Mouse (Mus musculus): ENCODE measurements around the gene H2-Q2. TPM values are rescaled to one million over a fixed set of nuclear protein-coding genes. Genes with fewer than 3 reads are reported as not detected.
"Not testable (repeated sequence)": the region's sequence is repeated elsewhere in the genome, so short reads cannot be mapped to it uniquely, and the experiment has no call there.

Gene H2-Q2
- polyA plus RNA-seq, 1 experiment from 2014 or later: 2.6 TPM

DNA sequence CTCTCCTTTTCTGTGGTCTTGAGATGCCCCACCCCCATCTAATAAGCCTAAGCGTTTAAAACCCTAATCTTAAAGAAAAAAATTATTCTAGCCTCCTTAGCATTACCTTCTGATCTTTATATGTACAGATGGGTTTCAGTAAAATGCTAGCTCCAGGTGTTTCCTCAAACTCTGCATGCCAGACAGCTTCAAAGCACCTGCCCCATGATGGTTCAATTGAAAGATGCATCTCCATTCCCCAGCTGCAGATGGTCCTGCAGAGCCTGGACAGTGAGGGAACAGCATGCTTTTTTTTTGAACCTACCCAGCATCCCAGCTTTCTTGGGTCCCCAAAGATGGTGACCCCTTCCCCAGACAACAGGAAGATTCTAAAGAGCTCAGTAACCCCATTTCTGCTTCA is 15.0 kb downstream of the H2-Q2 start:
- H3K9ac ChIP-seq (ENCODE audit: low read depth, low read length): no peak overlapping the region
- ATAC-seq (ENCODE audit: low read depth): no peak
- H3K4me1 ChIP-seq (ENCODE audit: control insufficient read depth, low read depth, low read length): no peaks in the 10 kb centered on the region; the same call in 1 of the 2 replicates
- H3K4me3 ChIP-seq (ENCODE audit: low read depth, low read length): no peak overlapping the region
- H3K9me3 ChIP-seq (replicated peaks; ENCODE audit: control insufficient read depth, low read length): no peaks in the 10 kb centered on the region
- peaks cover 12% of the 10 kb centered on the region for H3K27me3 ChIP-seq (ENCODE audit: control insufficient read depth, insufficient read depth, low read depth, low read length)
- no peaks in the 10 kb centered on the region for H3K36me3 ChIP-seq (ENCODE audit: control insufficient read depth, insufficient read depth)
- 17% methylated on average over 1 of the region's 1 CpGs for WGBS (ENCODE audit: insufficient replicate concordance)
- no peak overlapping the region for H3K27ac ChIP-seq (ENCODE audit: low read length)
- H3K4me2 ChIP-seq (ENCODE audit: low read depth, low read length): no peak overlapping the region

DNA sequence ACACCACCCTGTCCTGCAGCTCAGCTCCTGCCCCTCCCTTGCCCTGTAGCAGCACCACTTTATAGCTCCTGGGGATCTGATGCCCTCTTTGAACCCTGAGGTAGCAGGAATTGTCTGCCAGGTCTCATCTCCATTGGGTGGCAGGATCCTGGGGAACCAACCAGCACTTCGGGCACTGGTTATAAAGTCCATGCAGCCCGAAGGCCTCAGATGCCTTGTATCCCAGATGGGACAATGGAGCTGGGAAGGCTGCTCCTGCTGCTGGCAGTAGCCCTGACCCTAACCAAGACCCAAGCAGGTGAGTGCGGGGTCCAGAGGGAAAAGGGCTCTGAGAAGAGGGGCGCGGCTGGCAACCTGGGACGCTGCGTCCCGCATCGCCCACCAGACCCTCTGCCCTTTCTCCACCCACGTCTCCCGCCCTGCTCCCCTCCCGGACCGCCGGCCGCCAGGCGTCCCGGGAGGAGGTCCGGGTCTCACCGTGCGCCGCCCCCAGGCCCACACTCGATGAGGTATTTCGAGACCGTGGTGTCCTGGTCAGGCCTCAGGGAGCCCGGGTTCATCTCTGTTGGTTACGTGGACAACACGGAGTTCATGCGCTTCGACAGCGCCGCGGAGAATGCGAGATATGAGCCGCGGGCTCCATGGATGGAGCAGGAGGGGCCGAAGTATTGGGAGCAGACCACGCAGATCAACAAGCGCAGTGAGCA is 16.9 kb downstream of the H2-Q2 start:
- H3K36me3 ChIP-seq (ENCODE audit: control insufficient read depth, insufficient read depth): no peaks in the 10 kb centered on the region
- no peaks in the 10 kb centered on the region; the same call in 1 of the 2 replicates for H3K4me1 ChIP-seq (ENCODE audit: control insufficient read depth, low read depth, low read length)
- whole genome bisulfite sequencing (ENCODE audit: insufficient replicate concordance): 13% methylated on average over 38 of the region's 38 CpGs
- peak overlapping the region; percentile 45 for H3K4me3 ChIP-seq (ENCODE audit: low read depth, low read length)
- peak overlapping the region; percentile 59 for H3K4me2 ChIP-seq (ENCODE audit: low read depth, low read length)
- H3K9me3 ChIP-seq (replicated peaks; ENCODE audit: control insufficient read depth, low read length): no peaks in the 10 kb centered on the region; the same call in 1 of the 2 replicates
- H3K9ac ChIP-seq (ENCODE audit: low read depth, low read length): no peak overlapping the region
- H3K27me3 ChIP-seq (ENCODE audit: control insufficient read depth, insufficient read depth, low read depth, low read length): peaks cover 12% of the 10 kb centered on the region
- no peak for ATAC-seq (ENCODE audit: low read depth)
- no peak overlapping the region for H3K27ac ChIP-seq (ENCODE audit: low read length)

DNA sequence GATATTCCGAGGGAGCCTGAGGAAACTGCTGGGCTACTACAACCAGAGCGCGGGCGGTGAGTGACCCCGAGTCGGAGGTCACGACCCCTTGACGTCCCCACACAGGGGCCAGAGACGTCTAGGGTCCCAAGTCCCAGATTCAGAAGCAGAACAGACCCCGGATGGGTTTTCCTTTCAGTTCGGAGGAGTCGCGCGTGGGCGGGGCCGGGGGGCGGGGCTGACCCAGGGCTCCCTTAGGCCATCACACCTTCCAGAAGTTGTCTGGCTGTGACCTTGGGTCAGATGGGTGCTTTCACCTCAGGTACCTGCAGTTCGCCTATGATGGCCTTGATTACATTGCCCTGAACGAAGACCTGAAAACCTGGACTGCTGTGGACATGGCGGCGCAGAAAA is 17.4 kb downstream of the H2-Q2 start:
- no peak overlapping the region for H3K9ac ChIP-seq (ENCODE audit: low read depth, low read length)
- H3K27ac ChIP-seq (ENCODE audit: low read length): no peak overlapping the region
- WGBS (ENCODE audit: insufficient replicate concordance): 18% methylated on average over 21 of the region's 21 CpGs
- no peaks in the 10 kb centered on the region; the same call in 1 of the 2 replicates for H3K9me3 ChIP-seq (replicated peaks; ENCODE audit: control insufficient read depth, low read length)
- H3K4me1 ChIP-seq (ENCODE audit: control insufficient read depth, low read depth, low read length): no peaks in the 10 kb centered on the region; the same call in 1 of the 2 replicates
- peaks cover 12% of the 10 kb centered on the region for H3K27me3 ChIP-seq (ENCODE audit: control insufficient read depth, insufficient read depth, low read depth, low read length)
- H3K36me3 ChIP-seq (ENCODE audit: control insufficient read depth, insufficient read depth): no peaks in the 10 kb centered on the region
- peak overlapping the region; percentile 45 for H3K4me3 ChIP-seq (ENCODE audit: low read depth, low read length)
- peak overlapping the region; percentile 59 for H3K4me2 ChIP-seq (ENCODE audit: low read depth, low read length)
- ATAC-seq (ENCODE audit: low read depth): no peak

DNA sequence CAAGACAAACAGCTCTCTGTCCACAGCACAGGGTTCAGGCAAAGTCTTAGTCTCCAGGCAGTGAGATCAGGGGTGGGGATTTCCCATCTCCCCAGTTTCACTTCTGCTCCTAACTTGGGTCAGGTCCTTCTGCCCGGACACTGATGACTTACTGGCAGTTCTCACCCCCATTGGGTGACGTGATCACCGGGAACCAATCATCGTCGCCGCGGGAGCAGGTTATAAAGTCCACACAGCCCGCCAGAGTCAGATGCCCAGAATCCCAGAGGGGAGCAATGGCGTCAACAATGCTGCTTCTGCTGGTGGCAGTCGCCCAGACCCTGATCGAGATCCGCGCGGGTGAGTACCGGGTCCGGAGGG is 37.3 kb downstream of the H2-Q2 start, which contains the start of gene H2-Q4:
Gene H2-Q4, plus strand, starts transcription at position 249 of the 360 bp plus-strand sequence.
- Histone ChIP-seq H3K4me2 (ENCODE audit: low read depth, low read length) (peak within 1 kb of the TSS; percentile 75), H3K27me3 (ENCODE audit: control insufficient read depth, insufficient read depth, low read depth, low read length) (peaks cover 12% of the 10 kb centered on the region), H3K9me3 (replicated peaks; ENCODE audit: control insufficient read depth, low read length) (no peaks in the 10 kb centered on the region; the same call in 1 of the 2 replicates), H3K4me1 (ENCODE audit: control insufficient read depth, low read depth, low read length) (peaks cover 2% of the 10 kb centered on the region; the same call in 1 of the 2 replicates), H3K27ac (ENCODE audit: low read length) (no peak within 1 kb of the TSS), H3K36me3 (ENCODE audit: control insufficient read depth, insufficient read depth) (no peaks in the 10 kb centered on the region), H3K9ac (ENCODE audit: low read depth, low read length) (peak within 1 kb of the TSS; percentile 62), H3K4me3 (ENCODE audit: low read depth, low read length) (peak within 1 kb of the TSS; percentile 66)
- ATAC-seq (ENCODE audit: low read depth): peak; percentile 94
- WGBS (ENCODE audit: insufficient replicate concordance): under 1% methylated on average over 15 of the region's 16 CpGs

DNA sequence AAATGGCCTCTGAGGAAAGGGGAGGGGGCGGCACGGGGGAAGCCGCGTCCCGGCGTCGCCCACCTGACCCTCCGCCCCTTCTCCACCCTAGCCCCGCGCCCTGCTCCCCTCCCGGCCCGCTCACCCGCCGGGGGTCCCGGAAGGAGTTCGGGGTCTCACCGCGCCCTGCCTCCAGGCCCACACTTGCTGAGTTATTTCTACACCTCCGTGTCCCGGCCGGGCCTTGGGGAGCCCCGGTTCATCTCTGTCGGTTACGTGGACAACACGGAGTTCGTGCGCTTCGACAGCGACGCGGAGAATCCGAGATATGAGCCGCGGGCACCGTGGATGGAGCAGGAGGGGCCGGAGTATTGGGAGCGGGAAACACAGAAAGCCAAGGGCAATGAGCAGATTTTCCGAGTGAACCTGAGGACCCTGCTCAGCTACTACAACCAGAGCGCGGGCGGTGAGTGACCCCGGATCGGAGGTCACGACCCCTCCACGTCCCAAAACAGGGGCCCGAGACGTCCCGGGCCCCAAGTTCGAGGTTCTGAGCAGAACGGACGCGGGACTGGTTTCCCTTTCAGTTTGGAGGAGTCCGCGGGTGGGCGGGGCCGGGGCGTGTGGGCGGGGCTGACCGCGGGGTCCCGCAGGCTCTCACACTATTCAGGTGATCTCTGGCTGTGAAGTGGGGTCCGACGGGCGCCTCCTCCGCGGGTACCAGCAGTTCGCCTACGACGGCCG is 37.8 kb downstream of the H2-Q2 start:
- peak; percentile 52 for ATAC-seq (ENCODE audit: low read depth)
- 2% methylated on average over 70 of the region's 70 CpGs for WGBS (ENCODE audit: insufficient replicate concordance)
- peak overlapping the region; percentile 62 for H3K9ac ChIP-seq (ENCODE audit: low read depth, low read length)
- no peaks in the 10 kb centered on the region for H3K36me3 ChIP-seq (ENCODE audit: control insufficient read depth, insufficient read depth)
- H3K4me2 ChIP-seq (ENCODE audit: low read depth, low read length): peak overlapping the region; percentile 75
- no peaks in the 10 kb centered on the region; the same call in 1 of the 2 replicates for H3K9me3 ChIP-seq (replicated peaks; ENCODE audit: control insufficient read depth, low read length)
- H3K4me3 ChIP-seq (ENCODE audit: low read depth, low read length): peak overlapping the region; percentile 66
- H3K27ac ChIP-seq (ENCODE audit: low read length): no peak overlapping the region
- peaks cover 12% of the 10 kb centered on the region for H3K27me3 ChIP-seq (ENCODE audit: control insufficient read depth, insufficient read depth, low read depth, low read length)
- peaks cover 2% of the 10 kb centered on the region; the same call in 1 of the 2 replicates for H3K4me1 ChIP-seq (ENCODE audit: control insufficient read depth, low read depth, low read length)

DNA sequence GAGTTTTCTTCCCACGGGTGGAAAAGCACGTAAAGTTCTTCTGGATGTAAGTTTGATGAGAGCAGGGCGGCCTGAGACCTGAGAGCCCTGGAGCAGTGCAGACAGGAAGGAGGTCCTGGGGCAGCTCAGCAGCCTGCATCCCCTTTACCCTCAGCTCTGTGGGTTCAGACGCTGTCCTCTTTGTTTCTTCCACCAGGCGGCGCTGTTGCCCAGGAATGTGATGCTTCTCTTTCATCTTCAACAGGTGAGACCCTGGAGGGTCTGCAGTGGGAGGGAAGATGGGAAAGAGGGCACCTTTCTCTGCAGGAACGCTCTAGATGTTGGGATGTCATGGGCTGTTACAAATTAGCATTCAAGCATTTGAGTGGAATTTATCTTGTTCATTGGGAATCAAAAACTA is 47.8 kb downstream of the H2-Q2 start:
- not testable (repeated sequence) for H3K4me3 ChIP-seq (ENCODE audit: low read depth, low read length); H3K4me1 ChIP-seq (ENCODE audit: control insufficient read depth, low read depth, low read length); H3K9me3 ChIP-seq (replicated peaks; ENCODE audit: control insufficient read depth, low read length); H3K4me2 ChIP-seq (ENCODE audit: low read depth, low read length); H3K9ac ChIP-seq (ENCODE audit: low read depth, low read length); H3K36me3 ChIP-seq (ENCODE audit: control insufficient read depth, insufficient read depth); ATAC-seq (ENCODE audit: low read depth); H3K27me3 ChIP-seq (ENCODE audit: control insufficient read depth, insufficient read depth, low read depth, low read length); H3K27ac ChIP-seq (ENCODE audit: low read length)
- 7% methylated on average over 7 of the region's 7 CpGs for WGBS (ENCODE audit: insufficient replicate concordance)

DNA sequence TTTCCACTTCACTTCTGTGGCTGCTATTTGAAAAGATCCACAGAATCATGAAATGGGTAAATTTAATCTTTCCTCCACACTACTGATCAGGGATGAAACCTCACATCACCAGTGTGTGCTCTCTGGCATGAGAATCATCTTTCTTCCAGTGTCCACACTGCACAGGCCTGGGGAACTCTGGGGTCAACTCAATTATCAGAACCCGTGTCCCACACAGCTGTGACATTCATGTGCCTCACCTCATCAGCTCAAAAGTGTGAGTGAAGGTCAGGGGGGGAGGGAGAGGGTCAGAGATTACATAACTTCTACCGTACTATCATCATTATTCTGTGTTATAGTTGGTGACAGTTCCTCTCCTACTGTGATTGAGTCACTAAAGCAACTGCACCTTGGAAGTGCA is 50.6 kb downstream of the H2-Q2 start:
- H3K4me1 ChIP-seq (ENCODE audit: control insufficient read depth, low read depth, low read length); H3K36me3 ChIP-seq (ENCODE audit: control insufficient read depth, insufficient read depth); H3K4me3 ChIP-seq (ENCODE audit: low read depth, low read length); ATAC-seq (ENCODE audit: low read depth); H3K27me3 ChIP-seq (ENCODE audit: control insufficient read depth, insufficient read depth, low read depth, low read length); H3K27ac ChIP-seq (ENCODE audit: low read length); H3K4me2 ChIP-seq (ENCODE audit: low read depth, low read length); H3K9ac ChIP-seq (ENCODE audit: low read depth, low read length); H3K9me3 ChIP-seq (replicated peaks; ENCODE audit: control insufficient read depth, low read length): not testable (repeated sequence)
- WGBS (ENCODE audit: insufficient replicate concordance): 39% methylated on average over 2 of the region's 2 CpGs

DNA sequence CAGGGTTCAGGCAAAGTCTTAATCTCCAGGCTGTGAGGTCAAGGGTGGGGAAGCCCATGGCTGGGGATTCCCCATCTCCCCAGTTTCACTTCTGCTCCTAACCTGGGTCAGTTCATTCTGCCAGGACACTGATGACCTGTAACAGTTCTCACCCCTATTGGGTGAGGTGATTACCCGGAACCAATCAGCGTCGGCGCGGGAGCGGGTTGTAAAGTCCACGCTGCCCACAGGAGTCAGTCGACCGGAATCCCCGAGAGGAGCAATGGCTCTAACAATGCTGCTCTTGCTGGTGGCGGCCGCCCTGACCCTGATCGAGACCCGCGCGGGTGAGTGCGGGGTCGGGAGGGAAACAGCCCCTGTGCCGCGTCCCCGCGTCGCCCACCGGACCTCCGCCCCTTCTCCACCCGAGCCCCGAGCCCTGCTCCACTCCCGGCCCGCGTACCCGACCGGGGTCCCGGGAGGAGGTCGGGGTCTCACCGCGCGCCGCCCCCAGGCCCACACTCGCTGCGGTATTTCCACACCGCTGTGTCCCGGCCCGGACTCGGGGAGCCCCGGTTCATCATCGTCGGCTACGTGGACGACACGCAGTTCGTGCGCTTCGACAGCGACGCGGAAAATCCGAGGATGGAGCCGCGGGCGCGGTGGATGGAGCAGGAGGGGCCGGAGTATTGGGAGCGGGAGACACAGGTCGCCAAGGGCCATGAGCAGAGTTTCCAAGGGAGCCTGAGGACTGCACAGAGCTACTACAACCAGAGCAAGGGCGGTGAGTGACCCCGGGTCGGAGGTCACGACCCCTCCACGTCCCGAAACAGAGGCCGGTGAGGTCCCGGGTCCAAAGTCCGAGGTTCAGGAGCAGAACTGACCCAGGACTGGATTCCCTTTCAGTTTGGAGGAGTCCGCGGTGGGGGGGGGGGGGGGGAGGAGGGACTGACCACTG is 52.1 kb downstream of the H2-Q2 start:
- not testable (repeated sequence) for H3K9me3 ChIP-seq (replicated peaks; ENCODE audit: control insufficient read depth, low read length); H3K4me1 ChIP-seq (ENCODE audit: control insufficient read depth, low read depth, low read length); H3K36me3 ChIP-seq (ENCODE audit: control insufficient read depth, insufficient read depth); H3K9ac ChIP-seq (ENCODE audit: low read depth, low read length); H3K27ac ChIP-seq (ENCODE audit: low read length); H3K27me3 ChIP-seq (ENCODE audit: control insufficient read depth, insufficient read depth, low read depth, low read length)
- Histone ChIP-seq H3K4me3 (ENCODE audit: low read depth, low read length) (peak overlapping the region; percentile 24; the same call in 1 of the 2 replicates), H3K4me2 (ENCODE audit: low read depth, low read length) (peak overlapping the region; percentile 27; the same call in 1 of the 2 replicates)
- WGBS (ENCODE audit: insufficient replicate concordance): 5% methylated on average over 49 of the region's 75 CpGs
- ATAC-seq (ENCODE audit: low read depth): peak; percentile 92
